Mouse (Mus musculus): ENCODE measurements around the gene Bglap2. TPM values are rescaled to one million over a fixed set of nuclear protein-coding genes. Genes with fewer than 3 reads are reported as not detected.
A peak's percentile ranks its signal among the peaks of the same experiment; 100 is the strongest.
"Not testable (repeated sequence)": the region's sequence is repeated elsewhere in the genome, so short reads cannot be mapped to it uniquely, and the experiment has no call there.

Bglap2 gene
- polyA plus RNA-seq, 1 experiment from 2014 or later = not detected

DNA sequence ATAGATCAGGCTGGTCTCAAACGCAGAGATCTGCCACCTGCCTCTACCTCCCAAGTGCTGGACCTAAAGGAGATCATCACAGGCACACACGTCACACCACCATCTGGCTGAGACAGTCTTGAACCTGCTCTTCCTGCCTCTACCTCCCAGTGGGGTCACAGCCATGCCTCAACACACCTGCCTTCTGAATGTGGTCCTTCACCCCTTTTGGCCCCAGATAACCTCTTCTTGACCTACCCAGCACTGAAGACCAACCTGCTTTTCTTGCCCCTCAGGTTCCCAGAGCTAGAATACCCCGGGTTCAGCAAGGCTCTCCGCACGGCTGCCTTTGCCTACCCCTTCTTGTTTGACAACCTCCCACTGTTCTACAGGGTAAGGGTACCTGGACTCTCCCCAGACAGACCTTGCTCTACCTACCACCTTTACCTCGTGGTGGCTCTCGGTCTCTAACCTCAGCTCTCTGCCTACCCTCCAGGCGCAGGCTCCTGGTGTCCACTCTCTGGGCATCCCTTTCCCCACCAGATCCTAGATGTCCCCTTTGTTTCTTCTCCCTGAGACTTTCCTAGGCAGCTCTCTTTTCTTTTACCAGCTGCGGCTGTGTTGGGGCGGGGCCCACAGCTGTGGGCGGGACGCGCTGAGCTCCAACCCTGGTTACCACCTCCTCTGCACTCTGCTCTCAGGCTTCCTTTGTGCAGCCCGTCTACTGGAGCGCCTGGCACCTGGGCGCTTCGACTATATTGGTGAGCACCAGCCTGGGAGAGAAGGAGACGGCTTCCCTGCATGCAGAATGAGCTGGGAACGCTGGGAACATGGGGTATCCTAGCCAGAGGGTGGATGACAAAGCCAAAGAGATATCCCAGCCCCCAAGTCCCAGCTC, 2.5 kb downstream of the Bglap2 start:
- peak; percentile 68 for DNase-seq (ENCODE audit: low spot score)

DNA sequence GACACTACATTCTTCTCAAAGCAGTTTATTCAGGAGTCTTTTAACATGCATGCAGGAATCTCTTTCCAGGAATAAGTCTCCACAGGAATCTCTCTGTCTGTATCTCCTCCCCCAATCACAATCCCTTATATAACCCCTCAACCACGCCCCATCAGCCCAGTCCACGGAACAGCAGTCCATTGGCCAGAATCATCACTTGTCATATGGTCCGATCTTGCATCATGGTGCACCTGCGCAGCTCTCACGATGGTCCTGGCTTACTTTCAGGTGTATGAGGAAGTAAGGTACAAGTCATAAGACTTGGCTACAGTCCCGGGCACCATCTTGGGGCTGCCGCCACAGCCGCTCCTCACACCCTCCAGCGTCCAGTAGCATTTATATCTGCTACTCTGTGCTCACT, 5.9 kb downstream of the Bglap2 start, which contains the start of gene Bglap3:
Gene Bglap3 (minus strand): TSS at position 101 of the 400 bp plus-strand sequence.
- not testable (repeated sequence) for H3K9me3 ChIP-seq (ENCODE audit: low read length); H3K4me1 ChIP-seq (ENCODE audit: insufficient read depth, low read depth, low read length); H3K36me3 ChIP-seq (ENCODE audit: insufficient read depth, low read length); H3K27ac ChIP-seq (ENCODE audit: low read length); H3K9ac ChIP-seq (replicated peaks; ENCODE audit: low read depth); DNase-seq (ENCODE audit: low spot score); H3K27me3 ChIP-seq (replicated peaks; ENCODE audit: insufficient read depth, low read length); ATAC-seq; H3K4me2 ChIP-seq (replicated peaks; ENCODE audit: low read depth, low read length); H3K4me3 ChIP-seq (ENCODE audit: low read depth, low read length)
- 91% methylated on average over 9 of the region's 9 CpGs for WGBS

More for the DNA sequence above, 2.5 kb downstream of the Bglap2 start:
- not testable (repeated sequence) for H3K4me1 ChIP-seq (ENCODE audit: insufficient read depth, low read depth, low read length); H3K9ac ChIP-seq (replicated peaks; ENCODE audit: low read depth); H3K27ac ChIP-seq (ENCODE audit: low read length); H3K4me3 ChIP-seq (ENCODE audit: low read depth, low read length); H3K9me3 ChIP-seq (ENCODE audit: low read length); H3K36me3 ChIP-seq (ENCODE audit: insufficient read depth, low read length); H3K27me3 ChIP-seq (replicated peaks; ENCODE audit: insufficient read depth, low read length)
- 8% methylated on average over 18 of the region's 19 CpGs for WGBS
- peak; percentile 90 for ATAC-seq
- 0 out of 2 replicates have a peak overlapping the region, but pooled peaks have one; percentile 11 for H3K4me2 ChIP-seq (replicated peaks; ENCODE audit: low read depth, low read length)

DNA sequence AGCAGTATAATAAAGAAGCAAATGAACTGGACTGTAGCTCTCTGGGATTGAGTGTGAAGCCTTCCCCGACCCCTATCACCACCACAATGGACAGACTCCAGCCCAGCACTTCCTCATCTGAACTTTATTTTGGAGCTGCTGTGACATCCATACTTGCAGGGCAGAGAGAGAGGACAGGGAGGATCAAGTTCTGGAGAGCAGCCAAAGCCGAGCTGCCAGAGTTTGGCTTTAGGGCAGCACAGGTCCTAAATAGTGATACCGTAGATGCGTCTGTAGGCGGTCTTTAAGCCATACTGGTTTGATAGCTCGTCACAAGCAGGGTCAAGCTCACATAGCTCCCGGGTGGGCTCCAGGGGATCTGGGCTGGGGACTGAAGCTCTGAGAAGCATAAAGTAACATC, 10.0 kb downstream of the Bglap2 start:
- not testable (repeated sequence) for H3K4me1 ChIP-seq (ENCODE audit: insufficient read depth, low read depth, low read length); H3K9me3 ChIP-seq (ENCODE audit: low read length); H3K4me3 ChIP-seq (ENCODE audit: low read depth, low read length); H3K9ac ChIP-seq (replicated peaks; ENCODE audit: low read depth); H3K27me3 ChIP-seq (replicated peaks; ENCODE audit: insufficient read depth, low read length); H3K27ac ChIP-seq (ENCODE audit: low read length); DNase-seq (ENCODE audit: low spot score); ATAC-seq; H3K4me2 ChIP-seq (replicated peaks; ENCODE audit: low read depth, low read length); H3K36me3 ChIP-seq (ENCODE audit: insufficient read depth, low read length)
- 83% methylated on average over 7 of the region's 7 CpGs for WGBS

DNA sequence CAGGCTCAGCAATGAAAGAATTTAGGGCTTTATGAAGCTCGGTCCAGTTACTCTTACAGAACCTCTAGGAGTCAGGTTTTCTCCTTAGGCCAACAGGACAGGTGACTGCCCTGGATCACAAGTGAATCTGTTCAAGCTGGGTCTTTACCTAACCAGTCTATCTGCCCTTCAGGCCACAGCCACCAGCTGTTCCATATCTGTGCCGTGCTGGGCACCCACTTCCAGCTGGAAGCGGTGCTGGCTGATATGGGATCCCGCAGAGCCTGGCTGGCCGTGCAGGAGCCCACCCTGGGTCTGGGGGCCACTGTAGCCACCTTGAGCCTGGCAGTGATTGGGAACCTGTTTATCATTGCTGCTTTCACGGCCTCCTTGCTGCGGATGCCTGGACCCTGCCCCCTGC, 11.0 kb downstream of the Bglap2 start:
- not testable (repeated sequence) for H3K27me3 ChIP-seq (replicated peaks; ENCODE audit: insufficient read depth, low read length); H3K36me3 ChIP-seq (ENCODE audit: insufficient read depth, low read length); H3K4me3 ChIP-seq (ENCODE audit: low read depth, low read length); H3K27ac ChIP-seq (ENCODE audit: low read length); H3K9ac ChIP-seq (replicated peaks; ENCODE audit: low read depth); H3K4me2 ChIP-seq (replicated peaks; ENCODE audit: low read depth, low read length); DNase-seq (ENCODE audit: low spot score); H3K9me3 ChIP-seq (ENCODE audit: low read length); ATAC-seq; H3K4me1 ChIP-seq (ENCODE audit: insufficient read depth, low read depth, low read length)
- 53% methylated on average over 3 of the region's 7 CpGs for WGBS

DNA sequence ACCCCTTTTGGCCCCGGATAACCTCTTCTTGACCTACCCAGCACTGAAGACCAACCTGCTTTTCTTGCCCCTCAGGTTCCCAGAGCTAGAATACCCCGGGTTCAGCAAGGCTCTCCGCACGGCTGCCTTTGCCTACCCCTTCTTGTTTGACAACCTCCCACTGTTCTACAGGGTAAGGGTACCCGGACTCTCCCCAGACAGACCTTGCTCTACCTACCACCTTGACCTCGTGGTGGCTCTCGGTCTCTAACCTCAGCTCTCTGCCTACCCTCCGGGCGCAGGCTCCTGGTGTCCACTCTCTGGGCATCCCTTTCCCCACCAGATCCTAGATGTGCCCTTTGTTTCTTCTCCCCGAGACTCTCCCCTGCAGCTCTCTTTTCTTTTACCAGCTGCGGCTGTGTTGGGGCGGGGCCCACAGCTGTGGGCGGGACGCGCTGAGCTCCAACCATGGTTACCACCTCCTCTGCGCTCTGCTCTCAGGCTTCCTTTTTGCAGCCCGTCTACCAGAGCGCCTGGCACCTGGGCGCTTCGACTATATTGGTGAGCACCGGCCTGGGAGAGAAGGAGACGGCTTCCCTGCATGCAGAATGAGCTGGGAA, 11.6 kb downstream of the Bglap2 start:
- ATAC-seq = peak; percentile 75
- not testable (repeated sequence) for H3K27ac ChIP-seq (ENCODE audit: low read length); H3K36me3 ChIP-seq (ENCODE audit: insufficient read depth, low read length); H3K27me3 ChIP-seq (replicated peaks; ENCODE audit: insufficient read depth, low read length); DNase-seq (ENCODE audit: low spot score); H3K9me3 ChIP-seq (ENCODE audit: low read length); H3K4me2 ChIP-seq (replicated peaks; ENCODE audit: low read depth, low read length); H3K4me1 ChIP-seq (ENCODE audit: insufficient read depth, low read depth, low read length); H3K9ac ChIP-seq (replicated peaks; ENCODE audit: low read depth); H3K4me3 ChIP-seq (ENCODE audit: low read depth, low read length)
- WGBS = 5% methylated on average over 18 of the region's 22 CpGs

DNA sequence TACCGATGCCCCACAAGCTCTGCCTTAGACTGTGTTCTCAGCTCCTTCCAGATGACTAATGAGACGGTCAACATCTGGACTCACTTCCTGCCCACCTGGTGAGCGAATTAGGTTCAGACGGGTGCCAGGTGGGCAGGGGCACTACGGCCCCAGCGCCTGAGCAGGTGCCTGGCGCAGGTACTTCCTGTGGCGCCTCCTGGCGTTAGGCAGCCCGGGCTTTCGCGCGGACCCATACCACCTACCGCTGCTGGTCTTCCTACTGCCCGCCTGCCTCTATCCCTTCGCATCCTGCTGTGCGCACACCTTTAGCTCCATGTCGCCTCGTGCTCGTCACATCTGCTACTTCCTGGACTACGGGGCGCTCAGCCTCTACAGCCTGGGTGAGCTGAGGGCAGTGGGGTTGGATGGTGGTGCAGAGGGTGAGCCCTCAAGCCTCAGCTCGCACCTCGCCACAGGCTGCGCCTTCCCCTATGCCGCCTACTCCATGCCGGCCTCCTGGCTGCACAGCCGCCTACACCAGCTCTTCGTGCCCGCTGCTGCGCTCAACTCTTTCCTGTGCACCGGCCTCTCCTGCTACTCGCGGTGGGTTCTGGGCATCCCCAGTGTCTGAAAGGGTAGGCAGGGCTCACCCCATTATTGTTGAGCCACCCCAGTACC, 12.7 kb downstream of the Bglap2 start:
- no peak overlapping the region for H3K27ac ChIP-seq (ENCODE audit: low read length)
- no peak overlapping the region for H3K4me2 ChIP-seq (replicated peaks; ENCODE audit: low read depth, low read length)
- H3K4me3 ChIP-seq (ENCODE audit: low read depth, low read length) = no peak overlapping the region
- peaks cover 9% of the 10 kb centered on the region; the same call in 1 of the 2 replicates for H3K36me3 ChIP-seq (ENCODE audit: insufficient read depth, low read length)
- H3K9ac ChIP-seq (replicated peaks; ENCODE audit: low read depth) = no peak overlapping the region
- ATAC-seq = no peak
- DNase-seq (ENCODE audit: low spot score) = no peak
- TF ChIP-seq EP300 (IDR thresholded peaks at IDR 0.05) = no peak
- peaks cover 5% of the 10 kb centered on the region; the same call in 1 of the 2 replicates for H3K4me1 ChIP-seq (ENCODE audit: insufficient read depth, low read depth, low read length)
- 47% methylated on average over 34 of the region's 34 CpGs for WGBS
- H3K9me3 ChIP-seq (ENCODE audit: low read length) = no peaks in the 10 kb centered on the region
- H3K27me3 ChIP-seq (replicated peaks; ENCODE audit: insufficient read depth, low read length) = 0 out of 2 replicates have a peak, but pooled peaks cover 3% of the 10 kb centered on the region
